Mouse (Mus musculus) adrenal gland, adult (tissue): Measurements from ENCODE around the gene 1700014D04Rik.
"Not testable (repeated sequence)": the region's sequence is repeated elsewhere in the genome, so short reads cannot be mapped to it uniquely, and the experiment has no call there.

Experiments used
- DNase-seq, 2 experiments: peaks; one replicate each; pipeline ENCODE4 v3.0.0; 2022 to 2023; ENCODE audit warnings: low spot score in 1 of 2; ENCODE audit not compliant: inconsistent age in 2 of 2

Gene 1700014D04Rik

GRCm38 (mm10) chr13:59738455-59738854 lies 8.1 kb downstream of the 1700014D04Rik start:
- DNase-seq: no peak

GRCm38 (mm10) chr13:59735190-59735589 lies 11.4 kb downstream of the 1700014D04Rik start:
- DNase-seq: no peak

- DNase-seq: not testable (repeated sequence)
These were observed 12.2 kb downstream of the 1700014D04Rik start for GRCm38 (mm10) chr13:59734347-59734746.

GRCm38 (mm10) chr13:59733936-59734335 lies 12.6 kb downstream of the 1700014D04Rik start:
- no peak for DNase-seq

GRCm38 (mm10) chr13:59731652-59732051 lies 14.9 kb downstream of the 1700014D04Rik start, which contains the start of gene Spata31d1d:
TSS of gene Spata31d1d (minus strand) at chr13:59731752.
- no peak for DNase-seq

GRCm38 (mm10) chr13:59728378-59729093 lies 18.0 kb downstream of the 1700014D04Rik start:
- peak; percentile 68 to 89 for DNase-seq

GRCm38 (mm10) chr13:59726139-59726867 lies 20.2 kb downstream of the 1700014D04Rik start:
- DNase-seq: no peak

DNA sequence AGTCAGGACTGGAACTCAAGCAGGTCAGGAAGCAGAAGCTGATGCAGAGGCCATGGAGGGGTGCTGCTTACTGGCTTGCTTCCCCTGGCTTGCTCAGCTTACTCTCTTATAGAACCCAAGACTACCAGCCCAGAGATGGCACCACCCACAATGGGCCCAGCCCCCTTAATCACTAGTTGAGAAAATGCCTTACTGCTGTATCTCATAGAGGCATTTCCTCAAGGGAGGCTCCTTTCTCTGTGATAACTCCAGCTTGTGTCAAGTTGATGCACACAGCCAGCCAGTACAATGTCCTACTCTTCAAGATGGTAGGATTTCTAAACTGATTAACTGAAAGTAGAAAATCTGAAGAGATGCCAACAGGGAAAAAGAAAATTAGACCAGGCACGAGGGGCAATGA lies 24.5 kb downstream of the 1700014D04Rik start:
- DNase-seq: not testable (repeated sequence)

- no peak for DNase-seq
These were observed 27.1 kb downstream of the 1700014D04Rik start for GRCm38 (mm10) chr13:59719475-59719874.

- DNase-seq: not testable (repeated sequence)
These were observed 27.6 kb downstream of the 1700014D04Rik start for GRCm38 (mm10) chr13:59718857-59719440.

- DNase-seq: no peak
These were observed 32.8 kb downstream of the 1700014D04Rik start for GRCm38 (mm10) chr13:59713710-59714109.

DNA sequence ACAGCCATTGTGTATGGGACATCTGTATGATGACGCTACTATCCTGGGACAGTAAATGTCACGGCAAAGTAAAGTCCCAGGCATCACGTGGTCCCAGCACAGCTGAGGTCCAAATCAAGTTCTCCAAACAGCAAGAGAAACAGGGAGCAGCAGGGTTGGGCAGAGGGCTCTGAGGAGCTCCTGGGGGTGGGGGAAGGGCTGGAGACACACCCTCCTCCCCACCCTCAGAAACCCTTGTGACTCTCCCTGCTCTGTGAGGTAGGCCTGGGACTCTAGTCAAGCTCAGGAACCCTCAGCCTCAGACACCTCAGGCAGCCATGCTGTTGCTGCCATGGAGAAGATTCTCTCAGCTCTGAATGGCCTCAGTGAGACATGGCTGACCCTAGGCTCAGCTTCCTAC lies 34.6 kb downstream of the 1700014D04Rik start, which contains the start of gene Spata31d1b:
Gene Spata31d1b (plus strand): TSS at position 301 of the 400 bp plus-strand sequence.
- not testable (repeated sequence) for DNase-seq

DNA sequence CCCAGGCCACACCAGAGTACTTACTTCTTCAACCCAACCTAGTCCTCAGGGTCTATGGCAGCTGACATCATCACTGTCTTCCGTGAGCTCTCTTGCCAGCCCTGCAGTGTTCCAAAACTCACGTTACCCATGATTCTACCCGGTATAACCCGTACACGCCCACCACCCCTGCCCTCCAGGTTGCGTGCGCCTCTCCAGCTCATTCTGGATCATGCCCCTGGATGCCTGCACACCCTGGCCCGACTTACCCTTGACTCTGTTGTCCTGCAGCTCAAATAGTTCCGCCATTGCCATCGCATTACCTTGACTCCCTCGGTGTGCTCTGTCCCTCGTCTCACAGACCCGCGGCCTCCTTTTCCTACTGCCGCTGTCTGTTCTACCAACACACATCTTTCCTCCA lies 36.3 kb downstream of the 1700014D04Rik start, which contains the start of gene Spata31d1a:
Gene Spata31d1a (minus strand): TSS at position 101 of the 400 bp plus-strand sequence.
- DNase-seq: no peak

DNA sequence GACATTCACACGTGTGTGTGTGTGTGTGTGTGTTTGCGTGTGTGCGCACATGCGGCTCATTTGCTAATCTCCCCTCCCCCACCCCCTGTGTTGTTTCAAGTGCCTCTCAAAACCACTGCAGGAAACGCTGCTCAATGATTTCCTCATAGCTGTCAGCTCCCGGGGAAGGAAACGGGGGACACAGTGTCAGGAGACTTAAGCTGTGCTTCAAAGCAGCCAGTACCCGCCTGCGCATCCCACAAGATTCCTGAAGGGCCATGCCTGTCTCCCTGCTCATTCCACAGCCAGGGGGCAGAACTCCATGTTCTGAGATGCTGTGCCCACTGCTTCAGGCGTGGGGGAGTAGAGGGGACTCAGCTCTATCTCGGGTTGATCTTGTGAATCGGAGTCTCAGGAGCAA lies 42.0 kb downstream of the 1700014D04Rik start:
- peak; percentile 18 to 40 for DNase-seq

DNA sequence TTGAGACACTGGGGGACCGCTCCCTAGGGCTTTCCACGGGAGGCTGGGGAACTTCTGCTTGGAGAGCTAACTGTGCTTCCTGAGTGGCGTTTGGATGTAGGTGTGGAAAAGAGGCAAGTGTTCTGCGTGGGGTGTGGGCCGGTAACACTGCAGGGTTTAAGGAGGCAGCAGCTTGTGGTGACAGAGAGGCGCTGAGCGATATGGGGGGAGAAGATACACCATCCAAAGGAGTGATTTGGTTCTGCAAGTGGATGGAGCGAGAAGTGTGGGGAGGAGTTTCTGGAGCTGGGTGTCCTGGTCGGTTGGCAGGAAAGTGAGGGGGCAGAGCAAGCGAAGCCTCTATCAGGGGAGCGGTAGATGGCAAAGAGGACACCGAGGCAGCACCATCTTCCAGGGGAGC lies 43.0 kb downstream of the 1700014D04Rik start:
- DNase-seq: no peak

GRCm38 (mm10) chr13:59700137-59700536 lies 46.4 kb downstream of the 1700014D04Rik start:
- not testable (repeated sequence) for DNase-seq

DNA sequence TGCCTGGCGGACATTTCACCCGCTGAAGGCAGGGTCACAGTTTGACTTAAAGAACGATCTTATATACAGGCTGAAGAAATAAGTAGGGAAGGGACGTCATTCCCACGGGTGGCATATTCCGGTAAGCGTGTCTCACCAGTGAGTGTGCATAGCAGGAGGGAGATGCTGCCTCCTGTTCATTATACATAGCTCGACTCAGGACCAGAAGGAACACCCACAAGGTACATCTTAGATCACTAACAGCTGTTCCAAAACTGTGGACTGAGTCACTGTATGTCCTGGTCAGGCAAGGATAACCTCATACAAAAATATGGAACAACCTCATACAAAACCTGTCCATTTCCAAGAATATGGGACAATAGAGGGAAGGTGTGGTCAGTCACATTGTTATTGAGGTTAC lies 47.4 kb downstream of the 1700014D04Rik start:
- no peak for DNase-seq

DNA sequence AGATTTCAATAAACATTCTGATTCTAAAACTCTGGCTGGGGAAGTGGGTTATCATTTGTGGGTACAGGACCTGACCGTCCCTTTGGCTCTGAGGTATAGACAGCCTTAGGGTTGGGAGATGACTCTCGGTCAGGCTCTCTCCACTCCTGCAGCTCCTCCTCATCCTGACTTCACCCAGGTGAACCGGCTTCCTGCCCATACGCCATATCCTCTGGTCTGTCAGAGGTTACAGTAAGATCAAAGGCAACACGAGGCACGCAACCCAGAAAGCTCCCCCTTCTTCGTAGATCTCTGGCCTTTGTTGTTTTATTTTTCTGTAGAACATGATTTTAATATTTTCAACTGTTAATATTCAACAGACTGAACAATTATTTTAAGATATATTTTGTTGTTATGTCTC lies 50.8 kb downstream of the 1700014D04Rik start:
- no peak for DNase-seq

DNA sequence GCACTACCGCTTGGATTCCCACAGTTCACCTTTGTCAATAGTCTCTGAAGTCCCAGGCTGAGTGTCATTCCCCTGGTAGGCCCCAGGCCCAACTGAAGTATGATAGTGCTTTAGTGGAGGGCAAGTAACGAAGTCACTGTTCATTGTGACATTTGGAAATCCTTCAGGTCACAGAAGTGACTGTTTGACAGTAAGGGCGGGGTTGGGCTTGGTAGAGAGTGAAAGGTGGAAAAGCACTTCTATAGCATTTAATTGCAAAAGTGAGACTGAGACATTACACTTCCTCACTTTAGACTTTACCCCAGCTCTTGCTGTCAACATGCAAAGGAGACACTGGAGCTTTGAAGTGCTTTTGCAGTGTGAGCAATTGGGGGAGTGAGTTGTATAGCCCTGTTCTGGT lies 52.5 kb downstream of the 1700014D04Rik start, which contains the start of gene 4921517D22Rik:
Gene 4921517D22Rik (minus strand): TSS at position 101 of the 400 bp plus-strand sequence.
- DNase-seq: no peak

DNA sequence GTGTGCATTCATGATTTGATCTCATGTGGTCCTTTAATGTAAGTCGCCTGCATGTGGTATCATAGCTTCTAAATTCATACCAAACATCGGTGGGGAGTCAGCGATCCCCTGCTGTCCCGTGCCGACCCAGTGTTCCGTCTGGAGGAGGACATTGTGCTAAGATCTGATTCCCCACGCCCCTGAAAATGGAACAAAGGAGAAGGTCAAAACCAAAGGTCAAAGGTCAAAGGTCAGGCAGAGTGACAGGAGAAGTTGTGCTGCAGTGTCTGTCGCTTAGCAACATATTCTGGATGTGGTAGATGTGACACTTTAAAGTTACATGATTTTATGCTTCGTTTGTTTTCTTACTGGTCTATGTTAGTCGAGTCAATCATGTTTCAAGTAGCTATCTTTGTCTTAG lies 55.1 kb downstream of the 1700014D04Rik start:
- DNase-seq: no peak
